Mouse (Mus musculus): ENCODE data around the gene Tbc1d9. TPM values are rescaled to one million over a fixed set of nuclear protein-coding genes. Genes with fewer than 3 reads are reported as not detected.

Gene Tbc1d9
- total RNA-seq, 2 experiments from 2014 or later: 0.64 to 1.3 TPM

GRCm38 (mm10) chr8:83315691-83316090 lies 150.5 kb downstream of the Tbc1d9 start:
- no peak for DNase-seq (ENCODE audit: low spot score)

- no peak for DNase-seq (ENCODE audit: low spot score)
Observed at GRCm38 (mm10) chr8:83320543-83320942, 155.4 kb downstream of the Tbc1d9 start.

GRCm38 (mm10) chr8:83322374-83322773 lies 157.2 kb downstream of the Tbc1d9 start:
- no peak for DNase-seq (ENCODE audit: low spot score)

Other genes starting within 250 kb of the Tbc1d9 start
- gene Gm10645, start 818 bp downstream of the Tbc1d9 start, total RNA-seq (2021): not detected
- gene Ucp1, start 125.0 kb downstream of the Tbc1d9 start, total RNA-seq (2021): not detected
- gene Elmod2, start 167.1 kb downstream of the Tbc1d9 start, total RNA-seq (2021): 1 to 10 TPM; 5.2 to 6.9 TPM
- not detected for gene Mgat4d, start 183.1 kb downstream of the Tbc1d9 start, total RNA-seq (2021)
- not detected for gene Clgn, start 224.5 kb downstream of the Tbc1d9 start, total RNA-seq (2021)